Mouse (Mus musculus) olfactory bulb, adult 2 months (tissue): Measurements from ENCODE around the gene Cry2. TPM values are rescaled to one million over a fixed set of nuclear protein-coding genes. Genes with fewer than 3 reads are reported as not detected.
A peak's percentile ranks its signal among the peaks of the same experiment; 100 is the strongest.

Experiments
- H3K27ac ChIP-seq: fragments of 200-500 bp; 2 replicates; pipeline ENCODE4 v1.5.1; 2012; ENCODE audit warnings: low read depth, low read length; ENCODE audit not compliant: insufficient read depth
- H3K4me1 ChIP-seq: fragments of 200-500 bp; 2 replicates; pipeline ENCODE4 v1.6.1; 2012; ENCODE audit warnings: low read length; ENCODE audit not compliant: control insufficient read depth, insufficient read depth
- H3K4me3 ChIP-seq: fragments of 200-500 bp; 2 replicates; pipeline ENCODE4 v1.5.1; 2012; ENCODE audit warnings: mild to moderate bottlenecking, low read depth, low read length, moderate library complexity; ENCODE audit not compliant: insufficient read depth
- CTCF ChIP-seq: fragments of 200-500 bp; IDR thresholded peaks from 2 replicates; pipeline ENCODE4 v1.5.1; 2012; ENCODE audit warnings: low read depth, mild to moderate bottlenecking, low read length, moderate library complexity; ENCODE audit not compliant: insufficient read depth
- POLR2A ChIP-seq: fragments of 200-500 bp; IDR thresholded peaks from 2 replicates; pipeline ENCODE4 v1.6.1; 2012; ENCODE audit warnings: mild to moderate bottlenecking, low read depth, low read length, moderate library complexity; ENCODE audit not compliant: insufficient read depth
- WGBS: fragments of 180-500 bp; shearing (Covaris S2); methylation state at CpG from one replicate; pipeline ENCODE4 v1.1.7; 2018; 5-methylcytosine and 5-hydroxymethylcytosine counted together
- polyA plus RNA-seq: library from polyadenylated mRNA; stranded (reverse); fragments of >200 nt; gene quantifications from 2 replicates; pipeline ENCODE4 v1.2.4, GENCODE M21; 2012; ENCODE audit warnings: low replicate concordance; ENCODE audit not compliant: missing spikeins, insufficient read depth, insufficient read length

Cry2 gene
- polyA plus RNA-seq, 1 experiment, result not detected

- 87% methylated on average over 3 of the region's 3 CpGs for WGBS
- Histone ChIP-seq H3K27ac (no peak overlapping the region), H3K4me1 (peaks cover 8% of the 10 kb centered on the region), H3K4me3 (no peak overlapping the region)
- TF ChIP-seq CTCF (no peak), POLR2A (no peak)
Observed at GRCm38 (mm10) chr2:92464690-92465089, 30.8 kb upstream of the Cry2 start.

DNA sequence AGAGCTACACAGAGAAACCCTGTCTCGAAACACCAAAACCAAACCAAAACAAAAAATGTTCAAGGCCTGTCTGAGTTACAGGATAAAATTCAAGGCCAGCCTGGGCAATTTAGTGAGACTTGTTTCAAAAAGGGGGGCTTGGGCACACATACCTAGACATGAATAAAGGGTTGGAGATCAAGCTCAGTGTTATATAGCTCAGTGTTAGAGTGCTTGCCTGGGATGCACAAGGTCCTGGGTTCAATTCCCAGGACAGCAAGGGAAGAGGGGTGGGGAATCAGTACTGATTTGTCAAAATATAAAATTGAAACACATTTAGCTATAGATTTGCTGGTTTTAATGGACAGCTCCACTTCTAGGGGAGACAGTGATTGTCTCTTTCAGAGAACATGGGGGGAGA, 27.4 kb upstream of the Cry2 start:
- WGBS, result 100% methylated on average over 1 of the region's 1 CpGs

DNA sequence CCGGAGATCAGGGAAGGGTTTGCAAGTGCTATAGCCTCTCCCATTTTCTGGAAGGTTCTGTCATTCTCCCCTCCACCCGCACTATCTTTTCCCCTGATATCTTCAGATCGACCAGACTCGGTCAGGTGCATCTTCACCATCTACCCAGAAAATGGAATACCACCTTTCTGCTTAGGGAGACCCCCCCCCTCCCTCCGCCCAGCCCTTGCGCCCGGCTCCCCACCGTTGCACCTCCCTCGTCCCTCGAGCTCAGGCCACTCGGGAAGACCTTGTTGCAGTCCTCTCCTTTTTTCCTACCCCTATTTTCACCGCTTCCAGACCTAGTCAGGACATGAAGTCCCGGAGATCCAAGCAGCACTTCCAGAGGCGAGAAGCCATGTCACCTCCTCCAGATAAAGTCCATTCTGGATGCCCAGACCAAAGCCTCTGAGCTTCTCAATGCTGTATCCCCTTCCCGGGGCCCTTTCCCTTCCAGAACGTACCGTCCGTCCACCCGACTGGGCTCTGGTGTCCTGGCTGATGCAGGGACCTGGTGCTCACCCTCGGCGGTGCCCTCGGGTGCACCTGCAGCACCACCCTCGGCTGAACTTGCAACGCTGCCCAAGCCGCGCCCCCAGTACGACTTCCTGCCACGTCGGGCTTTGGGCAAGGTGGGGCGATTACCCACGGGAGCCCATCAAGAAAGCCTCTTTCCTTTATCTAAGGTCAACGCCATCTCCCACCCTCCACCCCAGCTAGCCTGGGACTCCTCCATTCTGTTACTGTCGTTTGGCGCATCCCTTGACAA, 26.3 kb upstream of the Cry2 start, which contains the start of gene Slc35c1:
Gene Slc35c1, minus strand, starts transcription at position 618 of the 787 bp plus-strand sequence.
- WGBS, result 2% methylated on average over 34 of the region's 34 CpGs
- Histone ChIP-seq H3K4me3 (peak within 1 kb of the TSS; percentile 95), H3K27ac (peak within 1 kb of the TSS; percentile 62), H3K4me1 (peaks cover 35% of the 10 kb centered on the region)
- TF ChIP-seq POLR2A, result no peak
- TF ChIP-seq CTCF, result no peak

More for the DNA sequence above, 27.4 kb upstream of the Cry2 start:
- Histone ChIP-seq H3K4me1 (peaks cover 29% of the 10 kb centered on the region), H3K4me3 (no peak overlapping the region), H3K27ac (no peak overlapping the region)
- TF ChIP-seq POLR2A (no peak), CTCF (no peak)

- peak; percentile 49 for TF ChIP-seq POLR2A
- TF ChIP-seq CTCF, result no peak
- under 1% methylated on average over 55 of the region's 55 CpGs for WGBS
- Histone ChIP-seq H3K4me1 (peaks cover 40% of the 10 kb centered on the region), H3K4me3 (peak overlapping the region; percentile 95), H3K27ac (peak overlapping the region; percentile 62)
Observed at GRCm38 (mm10) chr2:92459141-92459920, 25.5 kb upstream of the Cry2 start.

GRCm38 (mm10) chr2:92458481-92458880, 24.6 kb upstream of the Cry2 start:
- Histone ChIP-seq H3K4me3 (peak overlapping the region; percentile 95), H3K4me1 (peaks cover 41% of the 10 kb centered on the region), H3K27ac (no peak overlapping the region)
- 67% methylated on average over 13 of the region's 13 CpGs for WGBS
- TF ChIP-seq CTCF, result no peak
- TF ChIP-seq POLR2A, result no peak

DNA sequence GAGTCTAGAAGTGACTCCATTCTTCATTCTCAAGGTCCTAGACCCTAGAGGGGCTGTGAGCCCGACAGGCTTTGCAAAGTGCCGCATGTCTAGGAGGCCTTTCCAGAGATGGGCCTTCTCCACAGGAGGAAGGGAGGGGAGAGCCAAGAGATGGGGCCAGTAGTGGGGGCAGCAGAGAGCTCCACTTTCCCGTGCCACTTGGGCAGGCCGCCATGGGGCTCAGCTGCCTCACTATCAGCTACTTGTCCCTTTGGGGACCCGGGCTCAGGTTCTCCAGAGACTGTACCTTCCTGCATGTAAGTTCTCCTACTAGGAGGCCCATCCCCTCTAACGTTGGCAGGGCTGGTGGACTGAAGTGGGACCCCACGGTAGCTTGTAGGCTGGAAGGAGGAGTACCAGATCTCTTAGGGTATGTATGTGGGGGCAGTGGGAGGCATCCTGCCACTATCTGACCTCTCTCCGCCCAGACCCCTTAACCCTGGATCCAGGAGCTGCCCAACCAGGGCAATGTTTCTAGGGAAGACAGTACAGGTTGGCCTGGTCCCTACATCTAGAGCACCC, 23.2 kb upstream of the Cry2 start:
- Histone ChIP-seq H3K4me1 (peaks cover 41% of the 10 kb centered on the region), H3K4me3 (peak overlapping the region; percentile 7), H3K27ac (no peak overlapping the region)
- 61% methylated on average over 8 of the region's 8 CpGs for WGBS
- TF ChIP-seq CTCF (no peak), POLR2A (no peak)

- TF ChIP-seq POLR2A (no peak), CTCF (no peak)
Observed at GRCm38 (mm10) chr2:92455704-92456103, 21.9 kb upstream of the Cry2 start.

GRCm38 (mm10) chr2:92454166-92454565, 20.3 kb upstream of the Cry2 start:
- H3K4me1 ChIP-seq, result peaks cover 33% of the 10 kb centered on the region
- 94% methylated on average over 11 of the region's 11 CpGs for WGBS
- no peak overlapping the region for H3K27ac ChIP-seq
- no peak overlapping the region for H3K4me3 ChIP-seq
- TF ChIP-seq POLR2A, result no peak
- TF ChIP-seq CTCF, result no peak

More at GRCm38 (mm10) chr2:92455704-92456103, 21.9 kb upstream of the Cry2 start:
- Histone ChIP-seq H3K27ac (no peak overlapping the region), H3K4me1 (peaks cover 41% of the 10 kb centered on the region), H3K4me3 (0 out of 2 replicates have a peak overlapping the region, but pooled peaks have one; percentile 14)
- WGBS, result 38% methylated on average over 3 of the region's 3 CpGs
